Mouse (Mus musculus) intestine, postnatal 0 days (tissue): ENCODE measurements at regions not wholly inside any gene's neighbourhood (a gene's known extent, or its start where the extent isn't known, plus 50 kb on each side); places are given as distances from the start of the nearest gene placed in this dataset.
A peak's percentile ranks its signal among the peaks of the same experiment; 100 is the strongest.
"Not testable (repeated sequence)": the region's sequence is repeated elsewhere in the genome, so short reads cannot be mapped to it uniquely, and the experiment has no call there.

Experiments
- ATAC-seq: fragments of 200-750 bp; cut with Nextera tagmentation; 2 replicates; pipeline ENCODE4 v1.8.0; 2017; ENCODE audit warnings: mild to moderate bottlenecking, moderate TSS enrichment, moderate library complexity
- H3K27ac ChIP-seq: fragments of 300-500 bp; sonication (generic); 2 replicates; pipeline ENCODE4 v1.5.1; 2014; ENCODE audit warnings: mild to moderate bottlenecking, low read depth, low read length, moderate library complexity
- H3K27me3 ChIP-seq: fragments of 300-500 bp; sonication (generic); replicated peaks from 2 replicates; pipeline ENCODE4 v1.6.1; 2014; ENCODE audit warnings: low read length, mixed read lengths; ENCODE audit not compliant: control insufficient read depth, insufficient read depth
- H3K36me3 ChIP-seq: fragments of 300-500 bp; sonication (generic); 2 replicates; pipeline ENCODE4 v1.6.1; 2014; ENCODE audit warnings: mild to moderate bottlenecking, moderate library complexity; ENCODE audit not compliant: control insufficient read depth, insufficient read depth
- H3K4me1 ChIP-seq: fragments of 300-500 bp; sonication (generic); replicated peaks from 2 replicates; pipeline ENCODE4 v1.6.1; 2014; ENCODE audit warnings: antibody characterized with exemption, low read length, mixed read lengths; ENCODE audit not compliant: control insufficient read depth, insufficient read depth
- H3K4me2 ChIP-seq: fragments of 300-500 bp; sonication (generic); replicated peaks from 2 replicates; pipeline ENCODE4 v1.6.1; 2014; ENCODE audit warnings: low read depth, mild to moderate bottlenecking, moderate library complexity
- H3K4me3 ChIP-seq: fragments of 300-500 bp; sonication (generic); 2 replicates; pipeline ENCODE4 v1.5.1; 2014; ENCODE audit warnings: low read depth, low read length
- H3K9ac ChIP-seq: fragments of 300-500 bp; sonication (generic); 2 replicates; pipeline ENCODE4 v1.6.1; 2014; ENCODE audit warnings: mild to moderate bottlenecking, low read depth, low read length
- H3K9me3 ChIP-seq: fragments of 300-500 bp; sonication (generic); 2 replicates; pipeline ENCODE4 v1.6.1; 2016; ENCODE audit warnings: mixed run types; ENCODE audit not compliant: control insufficient read depth
- CTCF ChIP-seq: sonication (generic); IDR thresholded peaks from 2 replicates; pipeline ENCODE4 v1.5.1; 2016; ENCODE audit warnings: low read depth, mild to moderate bottlenecking, control low read depth, antibody characterized with exemption, moderate library complexity
- WGBS: fragments of 180-500 bp; shearing (Covaris S2); extraction: QIAGEN DNeasy Blood & Tissue Kit; methylation state at CpG from one replicate; pipeline ENCODE4 v1.1.7; 2014; 5-methylcytosine and 5-hydroxymethylcytosine counted together

- no peak for TF ChIP-seq CTCF
- no peak overlapping the region for H3K4me2 ChIP-seq
- ATAC-seq: no peak
- H3K4me1 ChIP-seq: no peaks in the 10 kb centered on the region
- no peak overlapping the region for H3K27ac ChIP-seq
- no peaks in the 10 kb centered on the region for H3K9me3 ChIP-seq
- no peaks in the 10 kb centered on the region for H3K27me3 ChIP-seq
- 70% methylated on average over 2 of the region's 2 CpGs for WGBS
- H3K4me3 ChIP-seq: no peak overlapping the region
- H3K36me3 ChIP-seq: no peaks in the 10 kb centered on the region
- no peak overlapping the region for H3K9ac ChIP-seq
These were observed 54.7 kb upstream of the Nlrp1b start for GRCm38 (mm10) chr11:71285193-71285592.

- ATAC-seq: peak; percentile 91
- not testable (repeated sequence) for H3K4me3 ChIP-seq, H3K4me2 ChIP-seq, H3K36me3 ChIP-seq, H3K9me3 ChIP-seq, H3K27me3 ChIP-seq, H3K4me1 ChIP-seq, H3K27ac ChIP-seq, H3K9ac ChIP-seq
- TF ChIP-seq CTCF: peak; percentile 49
These were observed 57.7 kb upstream of the Nlrp1b start for GRCm38 (mm10) chr11:71288243-71288642.

- no peaks in the 10 kb centered on the region for H3K36me3 ChIP-seq
- 89% methylated on average over 1 of the region's 1 CpGs for WGBS
- no peaks in the 10 kb centered on the region for H3K9me3 ChIP-seq
- H3K27ac ChIP-seq: no peak overlapping the region
- H3K4me1 ChIP-seq: no peaks in the 10 kb centered on the region
- no peak overlapping the region for H3K4me2 ChIP-seq
- no peaks in the 10 kb centered on the region for H3K27me3 ChIP-seq
- no peak overlapping the region for H3K4me3 ChIP-seq
- no peak for TF ChIP-seq CTCF
- no peak for ATAC-seq
- H3K9ac ChIP-seq: no peak overlapping the region
These were observed 59.0 kb upstream of the Nlrp1b start for GRCm38 (mm10) chr11:71289490-71289889.

- Histone ChIP-seq H3K9ac (no peak overlapping the region), H3K27ac (no peak overlapping the region), H3K4me2 (no peak overlapping the region), H3K4me3 (no peak overlapping the region), H3K27me3 (no peaks in the 10 kb centered on the region), H3K36me3 (no peaks in the 10 kb centered on the region), H3K4me1 (no peaks in the 10 kb centered on the region), H3K9me3 (no peaks in the 10 kb centered on the region)
- WGBS: 76% methylated on average over 1 of the region's 1 CpGs
- no peak for ATAC-seq
- no peak for TF ChIP-seq CTCF
These were observed 68.9 kb upstream of the Nlrp1b start for GRCm38 (mm10) chr11:71299479-71299878.

GRCm38 (mm10) chr11:71323439-71323838, 92.9 kb upstream of the Nlrp1b start:
- no peak overlapping the region for H3K27ac ChIP-seq
- peak; percentile 74 for TF ChIP-seq CTCF
- no peaks in the 10 kb centered on the region for H3K4me1 ChIP-seq
- ATAC-seq: no peak
- no peak overlapping the region for H3K9ac ChIP-seq
- H3K27me3 ChIP-seq: no peaks in the 10 kb centered on the region
- no peaks in the 10 kb centered on the region for H3K36me3 ChIP-seq
- H3K4me3 ChIP-seq: no peak overlapping the region
- H3K4me2 ChIP-seq: no peak overlapping the region
- H3K9me3 ChIP-seq: no peaks in the 10 kb centered on the region
- WGBS: 30% methylated on average over 1 of the region's 1 CpGs

DNA sequence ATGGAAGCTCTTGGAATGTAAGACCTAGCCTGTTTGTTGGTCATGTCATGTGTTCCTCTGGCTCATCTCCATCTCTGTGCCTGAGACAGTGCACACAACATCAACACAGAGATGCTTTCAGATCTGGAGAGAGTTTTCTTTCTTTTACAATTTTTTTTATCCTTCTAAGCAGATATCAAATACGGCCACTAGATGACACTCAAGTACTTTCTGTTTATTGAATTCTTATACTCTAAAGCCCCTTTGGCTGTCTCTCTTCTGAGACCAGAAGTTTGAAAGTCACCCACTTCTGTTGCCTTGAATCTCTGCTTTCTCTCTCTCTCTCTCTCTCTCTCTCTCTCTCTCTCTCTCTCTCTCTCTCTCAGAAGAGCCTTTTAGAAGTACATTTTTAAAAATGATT, 106.9 kb upstream of the Nlrp1b start:
- WGBS: 3% methylated on average over 1 of the region's 1 CpGs
- H3K9ac ChIP-seq: no peak overlapping the region
- H3K27me3 ChIP-seq: no peaks in the 10 kb centered on the region
- H3K9me3 ChIP-seq: no peaks in the 10 kb centered on the region
- TF ChIP-seq CTCF: peak; percentile 70
- H3K27ac ChIP-seq: no peak overlapping the region
- H3K36me3 ChIP-seq: no peaks in the 10 kb centered on the region
- no peak overlapping the region for H3K4me3 ChIP-seq
- no peak overlapping the region for H3K4me2 ChIP-seq
- no peaks in the 10 kb centered on the region for H3K4me1 ChIP-seq
- ATAC-seq: no peak

- no peak for ATAC-seq
- Histone ChIP-seq H3K36me3 (no peaks in the 10 kb centered on the region), H3K4me2 (no peak overlapping the region)
These were observed 115.5 kb upstream of the Nlrp1b start for GRCm38 (mm10) chr11:71346024-71346423.

More at GRCm38 (mm10) chr11:71346024-71346423, 115.5 kb upstream of the Nlrp1b start:
- no peaks in the 10 kb centered on the region for H3K27me3 ChIP-seq
- no peaks in the 10 kb centered on the region for H3K9me3 ChIP-seq
- no peaks in the 10 kb centered on the region for H3K4me1 ChIP-seq
- WGBS: 36% methylated on average over 3 of the region's 3 CpGs
- TF ChIP-seq CTCF: peak; percentile 31
- H3K9ac ChIP-seq: no peak overlapping the region
- H3K27ac ChIP-seq: no peak overlapping the region
- H3K4me3 ChIP-seq: no peak overlapping the region
